Mouse (Mus musculus): ENCODE measurements around the gene Olfr455. TPM values are rescaled to one million over a fixed set of nuclear protein-coding genes. Genes with fewer than 3 reads are reported as not detected.

Olfr455 gene
- total RNA-seq, 1 experiment: not detected

GRCm38 (mm10) chr6:42582741-42583487, 35.5 kb upstream of the Olfr455 start:
- no peak overlapping the region for H3K27ac ChIP-seq (ENCODE audit: insufficient read depth, low read depth, low read length, poor library complexity, severe bottlenecking)
- no peak for DNase-seq (ENCODE audit: low read depth, low spot score)
- no peaks in the 10 kb centered on the region for H3K36me3 ChIP-seq (ENCODE audit: control insufficient read depth, insufficient read depth, low read length, poor library complexity, severe bottlenecking)
- TF ChIP-seq ZNF384 (IDR thresholded peaks at IDR 0.05; ENCODE audit: low read depth, low read length): no peak
- no peak for TF ChIP-seq MAFK (IDR thresholded peaks at IDR 0.05; ENCODE audit: insufficient read depth, low read depth, low read length)
- no peak for TF ChIP-seq ZC3H11A (IDR thresholded peaks at IDR 0.05; ENCODE audit: borderline replicate concordance, low read depth, low read length)
- no peak for TF ChIP-seq CHD2 (IDR thresholded peaks at IDR 0.05; ENCODE audit: low read depth, low read length)
- no peak for TF ChIP-seq HCFC1 (IDR thresholded peaks at IDR 0.05; ENCODE audit: borderline replicate concordance, insufficient read depth, low read length)
- H3K4me3 ChIP-seq (ENCODE audit: insufficient read depth in 1 of 2, low read depth in 1 of 2, low read length in 2 of 2, poor library complexity in 1 of 2, severe bottlenecking in 1 of 2): no peak overlapping the region
- no peaks in the 10 kb centered on the region for H3K4me1 ChIP-seq (ENCODE audit: control insufficient read depth in 2 of 2, insufficient read depth in 2 of 2, low read length in 2 of 2, poor library complexity in 1 of 2)
- in situ Hi-C loops (cut with MboI; ENCODE audit: low sequenced_read_pairs in 2 of 2, unreplicated experiment in 2 of 2): loop anchor here in 1 of 2 experiments (10.0 kb wide), 1 partner anchor 348 kb away; no protein-coding TSS in a partner anchor
- H3K9ac ChIP-seq (ENCODE audit: insufficient read depth, low read depth, low read length, poor library complexity, severe bottlenecking): no peak overlapping the region
- H3K9me3 ChIP-seq (ENCODE audit: control insufficient read depth, insufficient read depth, low read depth, low read length): no peaks in the 10 kb centered on the region

GRCm38 (mm10) chr6:42578678-42579077, 31.3 kb upstream of the Olfr455 start:
- Histone ChIP-seq H3K9me3 (ENCODE audit: control insufficient read depth, insufficient read depth, low read depth, low read length) (no peaks in the 10 kb centered on the region), H3K4me3 (ENCODE audit: insufficient read depth in 1 of 2, low read depth in 1 of 2, low read length in 2 of 2, poor library complexity in 1 of 2, severe bottlenecking in 1 of 2) (no peak overlapping the region), H3K27ac (ENCODE audit: insufficient read depth, low read depth, low read length, poor library complexity, severe bottlenecking) (no peak overlapping the region), H3K9ac (ENCODE audit: insufficient read depth, low read depth, low read length, poor library complexity, severe bottlenecking) (no peak overlapping the region), H3K4me1 (ENCODE audit: control insufficient read depth in 2 of 2, insufficient read depth in 2 of 2, low read length in 2 of 2, poor library complexity in 1 of 2) (no peaks in the 10 kb centered on the region), H3K36me3 (ENCODE audit: control insufficient read depth, insufficient read depth, low read length, poor library complexity, severe bottlenecking) (no peaks in the 10 kb centered on the region)
- TF ChIP-seq MAFK (IDR thresholded peaks at IDR 0.05; ENCODE audit: insufficient read depth, low read depth, low read length) (no peak), ZC3H11A (IDR thresholded peaks at IDR 0.05; ENCODE audit: borderline replicate concordance, low read depth, low read length) (no peak), CHD2 (IDR thresholded peaks at IDR 0.05; ENCODE audit: low read depth, low read length) (no peak), ZNF384 (IDR thresholded peaks at IDR 0.05; ENCODE audit: low read depth, low read length) (no peak), HCFC1 (IDR thresholded peaks at IDR 0.05; ENCODE audit: borderline replicate concordance, insufficient read depth, low read length) (no peak)
- in situ Hi-C loops (cut with MboI; ENCODE audit: low sequenced_read_pairs in 2 of 2, unreplicated experiment in 2 of 2): no loop called here
- DNase-seq (ENCODE audit: low read depth, low spot score): no peak

GRCm38 (mm10) chr6:42577433-42577832, 30.0 kb upstream of the Olfr455 start:
- Histone ChIP-seq H3K4me1 (ENCODE audit: control insufficient read depth in 2 of 2, insufficient read depth in 2 of 2, low read length in 2 of 2, poor library complexity in 1 of 2) (no peaks in the 10 kb centered on the region), H3K9ac (ENCODE audit: insufficient read depth, low read depth, low read length, poor library complexity, severe bottlenecking) (no peak overlapping the region), H3K4me3 (ENCODE audit: insufficient read depth in 1 of 2, low read depth in 1 of 2, low read length in 2 of 2, poor library complexity in 1 of 2, severe bottlenecking in 1 of 2) (no peak overlapping the region), H3K9me3 (ENCODE audit: control insufficient read depth, insufficient read depth, low read depth, low read length) (no peaks in the 10 kb centered on the region), H3K36me3 (ENCODE audit: control insufficient read depth, insufficient read depth, low read length, poor library complexity, severe bottlenecking) (no peaks in the 10 kb centered on the region), H3K27ac (ENCODE audit: insufficient read depth, low read depth, low read length, poor library complexity, severe bottlenecking) (no peak overlapping the region)
- in situ Hi-C loops (cut with MboI; ENCODE audit: low sequenced_read_pairs in 2 of 2, unreplicated experiment in 2 of 2): no loop called here
- DNase-seq (ENCODE audit: low read depth, low spot score): no peak
- TF ChIP-seq HCFC1 (IDR thresholded peaks at IDR 0.05; ENCODE audit: borderline replicate concordance, insufficient read depth, low read length): no peak
- no peak for TF ChIP-seq ZC3H11A (IDR thresholded peaks at IDR 0.05; ENCODE audit: borderline replicate concordance, low read depth, low read length)
- TF ChIP-seq MAFK (IDR thresholded peaks at IDR 0.05; ENCODE audit: insufficient read depth, low read depth, low read length): no peak
- TF ChIP-seq ZNF384 (IDR thresholded peaks at IDR 0.05; ENCODE audit: low read depth, low read length): no peak
- no peak for TF ChIP-seq CHD2 (IDR thresholded peaks at IDR 0.05; ENCODE audit: low read depth, low read length)

- Histone ChIP-seq H3K9ac (ENCODE audit: insufficient read depth, low read depth, low read length, poor library complexity, severe bottlenecking) (no peak overlapping the region), H3K36me3 (ENCODE audit: control insufficient read depth, insufficient read depth, low read length, poor library complexity, severe bottlenecking) (no peaks in the 10 kb centered on the region), H3K4me1 (ENCODE audit: control insufficient read depth in 2 of 2, insufficient read depth in 2 of 2, low read length in 2 of 2, poor library complexity in 1 of 2) (no peaks in the 10 kb centered on the region), H3K27ac (ENCODE audit: insufficient read depth, low read depth, low read length, poor library complexity, severe bottlenecking) (no peak overlapping the region), H3K9me3 (ENCODE audit: control insufficient read depth, insufficient read depth, low read depth, low read length) (no peaks in the 10 kb centered on the region), H3K4me3 (ENCODE audit: insufficient read depth in 1 of 2, low read depth in 1 of 2, low read length in 2 of 2, poor library complexity in 1 of 2, severe bottlenecking in 1 of 2) (no peak overlapping the region)
- no peak for DNase-seq (ENCODE audit: low read depth, low spot score)
- TF ChIP-seq HCFC1 (IDR thresholded peaks at IDR 0.05; ENCODE audit: borderline replicate concordance, insufficient read depth, low read length) (no peak), MAFK (IDR thresholded peaks at IDR 0.05; ENCODE audit: insufficient read depth, low read depth, low read length) (no peak), ZNF384 (IDR thresholded peaks at IDR 0.05; ENCODE audit: low read depth, low read length) (no peak), ZC3H11A (IDR thresholded peaks at IDR 0.05; ENCODE audit: borderline replicate concordance, low read depth, low read length) (no peak), CHD2 (IDR thresholded peaks at IDR 0.05; ENCODE audit: low read depth, low read length) (no peak)
- in situ Hi-C loops (cut with MboI; ENCODE audit: low sequenced_read_pairs in 2 of 2, unreplicated experiment in 2 of 2): no loop called here
Measured at GRCm38 (mm10) chr6:42568205-42568604, 20.8 kb upstream of the Olfr455 start.

Measured in ES-E14 (cell line).